Mouse (Mus musculus) limb, embryonic 12.5 days (tissue): ENCODE data around the gene Cd160. TPM values are rescaled to one million over a fixed set of nuclear protein-coding genes. Genes with fewer than 3 reads are reported as not detected.

Experiments
- ATAC-seq: fragments of 200-750 bp; cut with Nextera tagmentation; 2 replicates; pipeline ENCODE4 v1.8.0; 2017; ENCODE audit warnings: low read depth, moderate TSS enrichment; ENCODE audit not compliant: insufficient number of reproducible peaks, insufficient read depth, low FRiP score, low TSS enrichment
- H3K27ac ChIP-seq: fragments of 300-500 bp; sonication (generic); 2 replicates; pipeline ENCODE4 v1.5.1; 2016; ENCODE audit warnings: mild to moderate bottlenecking, moderate library complexity
- H3K27me3 ChIP-seq: fragments of 300-500 bp; sonication (generic); 2 replicates; pipeline ENCODE4 v1.6.1; 2016; ENCODE audit warnings: mild to moderate bottlenecking, moderate library complexity
- H3K36me3 ChIP-seq: fragments of 300-500 bp; sonication (generic); 2 replicates; pipeline ENCODE4 v1.6.1; 2016; ENCODE audit warnings: mild to moderate bottlenecking, moderate library complexity
- H3K4me1 ChIP-seq: fragments of 300-500 bp; sonication (generic); replicated peaks from 2 replicates; pipeline ENCODE4 v1.6.1; 2016
- H3K4me2 ChIP-seq: fragments of 300-500 bp; sonication (generic); 2 replicates; pipeline ENCODE4 v1.6.1; 2016; ENCODE audit warnings: mild to moderate bottlenecking, moderate library complexity
- H3K4me3 ChIP-seq: fragments of 300-500 bp; sonication (generic); replicated peaks from 2 replicates; pipeline ENCODE4 v1.5.1; 2016; ENCODE audit warnings: mild to moderate bottlenecking
- H3K9ac ChIP-seq: fragments of 300-500 bp; sonication (generic); replicated peaks from 2 replicates; pipeline ENCODE4 v1.6.1; 2016; ENCODE audit warnings: mild to moderate bottlenecking, moderate library complexity
- H3K9me3 ChIP-seq: fragments of 300-500 bp; sonication (generic); 2 replicates; pipeline ENCODE4 v1.6.1; 2016; ENCODE audit warnings: mild to moderate bottlenecking, moderate library complexity
- WGBS: fragments of 180-500 bp; shearing (Covaris S2); methylation state at CpG from one replicate; pipeline ENCODE4 v1.1.7; 2016; 5-methylcytosine and 5-hydroxymethylcytosine counted together
- polyA plus RNA-seq: library from polyadenylated mRNA; unstranded; fragments of >200 nt; fragmentation: Nextera tagmentation; extraction: Ambion mirVana; gene quantifications from 2 replicates; pipeline ENCODE4 v1.2.1, GENCODE M21; 2016

Gene Cd160
- polyA plus RNA-seq, 1 experiment from 2014 or later, result 0.14 TPM

DNA sequence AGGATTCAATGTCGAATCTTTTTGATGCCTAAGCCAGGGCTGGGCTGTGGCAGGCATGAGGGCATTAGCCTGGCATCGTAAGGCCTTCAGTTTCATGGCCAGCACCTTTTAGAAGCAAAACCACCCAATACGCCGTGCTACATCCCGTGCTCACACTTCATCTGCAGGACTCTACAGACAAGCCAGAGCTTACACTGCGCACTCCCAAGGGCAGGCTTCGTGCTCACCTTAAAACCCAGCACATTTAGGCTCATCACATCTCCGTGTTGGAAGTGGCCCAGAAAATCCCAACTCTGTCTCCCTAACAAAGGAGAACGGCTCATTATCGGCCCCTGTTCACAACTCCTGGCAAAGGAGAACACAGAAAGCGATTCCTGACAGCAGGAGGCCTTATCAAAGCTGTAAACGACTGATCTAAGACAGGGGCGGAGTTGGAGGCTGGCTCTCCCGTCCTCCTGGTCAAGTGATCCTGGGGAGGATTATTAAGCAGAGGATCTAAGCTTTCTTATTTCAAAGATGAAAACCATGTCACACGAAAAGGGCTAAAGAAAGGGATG, 765 bp downstream of the Cd160 start:
- H3K4me1 ChIP-seq, result 0 out of 2 replicates have a peak, but pooled peaks cover 9% of the 10 kb centered on the region
- H3K27me3 ChIP-seq, result no peaks in the 10 kb centered on the region; the same call in 1 of the 2 replicates
- WGBS, result 31% methylated on average over 15 of the region's 15 CpGs
- no peaks in the 10 kb centered on the region for H3K36me3 ChIP-seq
- no peak overlapping the region for H3K27ac ChIP-seq
- ATAC-seq, result no peak
- no peak overlapping the region for H3K4me3 ChIP-seq
- H3K4me2 ChIP-seq, result no peak overlapping the region
- no peak overlapping the region for H3K9ac ChIP-seq
- no peaks in the 10 kb centered on the region for H3K9me3 ChIP-seq

DNA sequence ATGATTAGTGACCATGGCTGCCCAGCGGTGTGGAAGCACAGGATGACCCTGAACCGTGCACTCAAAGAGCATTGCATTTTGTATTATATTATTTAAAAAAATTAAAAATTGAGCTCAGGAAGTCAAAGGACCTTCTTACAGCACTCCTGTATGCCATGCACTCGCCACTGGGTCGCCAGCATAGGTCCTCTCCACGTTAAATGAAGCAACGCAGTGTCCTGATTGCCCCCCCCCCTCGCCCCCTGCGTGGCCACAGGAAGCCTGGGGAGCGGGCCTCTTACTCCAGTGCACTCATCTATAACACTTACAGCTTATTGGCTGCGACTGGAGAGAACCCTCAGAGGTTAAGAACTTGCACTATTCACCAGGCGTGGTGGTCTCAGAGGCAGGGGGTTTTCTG, 3.9 kb downstream of the Cd160 start:
- H3K4me3 ChIP-seq, result no peak overlapping the region
- no peak for ATAC-seq
- H3K27me3 ChIP-seq, result no peaks in the 10 kb centered on the region; the same call in 1 of the 2 replicates
- 0 out of 2 replicates have a peak, but pooled peaks cover 9% of the 10 kb centered on the region for H3K4me1 ChIP-seq
- H3K4me2 ChIP-seq, result no peak overlapping the region
- H3K27ac ChIP-seq, result no peak overlapping the region
- H3K9ac ChIP-seq, result no peak overlapping the region
- no peaks in the 10 kb centered on the region for H3K9me3 ChIP-seq
- no peaks in the 10 kb centered on the region for H3K36me3 ChIP-seq
- 54% methylated on average over 11 of the region's 11 CpGs for WGBS

DNA sequence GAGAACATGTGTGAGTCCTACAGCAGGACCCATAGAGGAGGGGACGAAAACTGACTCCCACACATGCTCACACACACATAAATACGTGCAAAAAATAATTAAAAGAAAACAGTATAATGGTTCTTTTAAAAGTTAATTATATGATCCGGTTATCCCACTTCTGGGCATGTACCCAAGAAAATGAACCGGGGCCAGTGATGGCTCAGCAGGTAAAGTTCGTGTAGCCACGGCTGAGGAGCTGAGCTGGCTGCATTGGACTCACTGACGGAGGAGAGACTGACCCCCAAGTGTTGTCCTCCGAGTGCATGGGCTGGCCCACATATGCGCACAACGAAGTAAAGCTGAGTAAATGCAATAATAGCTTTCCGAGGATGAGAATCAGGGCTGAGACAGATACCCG, 4.5 kb downstream of the Cd160 start:
- H3K4me3 ChIP-seq, result no peak overlapping the region
- no peak overlapping the region for H3K27ac ChIP-seq
- no peak overlapping the region for H3K4me2 ChIP-seq
- H3K4me1 ChIP-seq, result 0 out of 2 replicates have a peak, but pooled peaks cover 9% of the 10 kb centered on the region
- no peak for ATAC-seq
- H3K27me3 ChIP-seq, result no peaks in the 10 kb centered on the region; the same call in 1 of the 2 replicates
- 80% methylated on average over 12 of the region's 12 CpGs for WGBS
- H3K36me3 ChIP-seq, result no peaks in the 10 kb centered on the region
- H3K9me3 ChIP-seq, result no peaks in the 10 kb centered on the region
- no peak overlapping the region for H3K9ac ChIP-seq

DNA sequence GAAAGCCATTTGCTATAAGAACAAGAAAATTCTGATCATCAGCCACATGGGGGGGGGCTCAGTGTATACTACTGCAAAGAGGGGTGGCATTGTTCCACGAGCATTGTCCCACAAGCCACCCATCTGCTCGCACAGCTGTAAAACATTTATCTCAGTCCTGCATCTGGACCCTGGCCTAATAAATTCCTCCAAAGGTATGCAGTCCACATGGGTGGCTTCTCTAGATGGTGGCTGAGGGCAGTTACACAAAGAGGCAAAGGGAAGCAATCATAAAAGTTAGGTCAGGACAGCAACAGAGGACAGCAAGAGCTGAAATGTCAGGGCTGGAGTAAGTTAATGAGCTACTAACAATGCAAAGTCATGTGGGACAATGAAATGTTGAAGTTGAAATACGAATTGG, 5.5 kb downstream of the Cd160 start:
- Histone ChIP-seq H3K4me1 (0 out of 2 replicates have a peak, but pooled peaks cover 9% of the 10 kb centered on the region), H3K9me3 (no peaks in the 10 kb centered on the region), H3K27ac (no peak overlapping the region), H3K4me2 (no peak overlapping the region), H3K36me3 (no peaks in the 10 kb centered on the region), H3K4me3 (no peak overlapping the region), H3K9ac (no peak overlapping the region), H3K27me3 (no peaks in the 10 kb centered on the region)
- no peak for ATAC-seq
- WGBS, result 30% methylated on average over 3 of the region's 3 CpGs

DNA sequence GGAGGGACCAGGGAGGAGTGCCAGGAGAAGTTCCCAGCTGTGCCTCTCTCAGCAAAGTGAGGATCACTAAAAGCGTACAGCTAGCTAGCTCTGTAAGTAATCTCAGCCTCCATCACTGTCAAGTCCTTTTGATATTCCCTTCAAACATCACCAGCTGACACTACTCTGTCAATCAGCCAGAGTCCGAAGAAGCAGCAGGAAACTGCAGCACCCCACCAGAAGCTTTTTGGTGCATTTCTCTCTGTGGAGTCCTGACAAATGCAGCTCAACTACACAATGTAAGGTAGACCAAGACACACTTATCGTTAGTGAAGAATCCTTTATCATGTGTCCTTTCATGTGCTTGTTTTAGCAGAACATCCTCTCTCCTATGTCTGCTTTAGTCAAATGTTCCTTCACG, 7.6 kb downstream of the Cd160 start:
- H3K9ac ChIP-seq, result no peak overlapping the region
- 0 out of 2 replicates have a peak, but pooled peaks cover 9% of the 10 kb centered on the region for H3K4me1 ChIP-seq
- no peak overlapping the region for H3K4me3 ChIP-seq
- no peaks in the 10 kb centered on the region for H3K27me3 ChIP-seq
- H3K36me3 ChIP-seq, result no peaks in the 10 kb centered on the region
- WGBS, result 92% methylated on average over 4 of the region's 4 CpGs
- H3K27ac ChIP-seq, result no peak overlapping the region
- no peak overlapping the region for H3K4me2 ChIP-seq
- ATAC-seq, result no peak
- H3K9me3 ChIP-seq, result peaks cover 4% of the 10 kb centered on the region; the same call in 1 of the 2 replicates

DNA sequence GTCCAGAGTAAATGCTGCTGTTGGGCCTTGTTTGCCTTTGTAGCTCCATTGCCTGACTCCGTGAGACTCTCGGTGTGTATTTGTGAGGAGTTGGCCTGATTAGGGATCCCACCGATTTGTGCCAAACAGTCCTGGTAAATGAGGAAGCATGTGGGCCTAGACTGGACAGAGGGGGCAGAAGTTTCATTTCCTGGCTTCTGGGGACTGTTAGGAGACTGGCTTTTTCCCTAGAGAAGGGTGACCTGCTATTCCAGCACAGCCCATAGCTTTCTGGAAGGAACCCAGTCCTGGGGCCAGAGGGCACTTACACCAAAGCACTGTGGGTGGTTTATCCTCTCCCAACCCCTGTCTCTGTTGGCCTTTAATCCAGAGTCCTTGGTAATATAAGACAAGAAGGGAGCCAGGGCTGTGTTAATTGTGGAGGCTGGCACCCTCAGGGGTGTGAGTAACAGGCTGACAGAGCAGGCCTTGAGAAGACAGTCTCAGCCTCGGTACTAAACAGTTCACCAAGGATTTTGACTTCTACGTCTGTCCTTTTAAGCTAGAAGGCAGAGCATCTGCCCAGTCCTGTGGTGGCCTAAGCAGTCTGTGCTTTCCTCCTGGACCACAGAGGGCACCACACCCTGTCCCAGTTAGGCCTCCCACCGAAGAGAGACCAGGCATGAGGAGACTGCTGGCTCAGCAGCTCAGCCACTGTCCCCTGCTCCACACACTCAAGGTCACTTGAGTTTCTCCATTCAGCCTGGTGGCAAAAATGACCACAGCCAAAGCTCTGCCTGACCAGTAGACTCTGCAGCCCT, 8.8 kb downstream of the Cd160 start:
- 70% methylated on average over 6 of the region's 6 CpGs for WGBS
- Histone ChIP-seq H3K27me3 (0 out of 2 replicates have a peak, but pooled peaks cover 4% of the 10 kb centered on the region), H3K4me2 (no peak overlapping the region), H3K36me3 (no peaks in the 10 kb centered on the region), H3K9ac (no peak overlapping the region), H3K27ac (no peak overlapping the region), H3K9me3 (peaks cover 4% of the 10 kb centered on the region; the same call in 1 of the 2 replicates), H3K4me3 (no peak overlapping the region), H3K4me1 (0 out of 2 replicates have a peak, but pooled peaks cover 7% of the 10 kb centered on the region)
- ATAC-seq, result no peak

DNA sequence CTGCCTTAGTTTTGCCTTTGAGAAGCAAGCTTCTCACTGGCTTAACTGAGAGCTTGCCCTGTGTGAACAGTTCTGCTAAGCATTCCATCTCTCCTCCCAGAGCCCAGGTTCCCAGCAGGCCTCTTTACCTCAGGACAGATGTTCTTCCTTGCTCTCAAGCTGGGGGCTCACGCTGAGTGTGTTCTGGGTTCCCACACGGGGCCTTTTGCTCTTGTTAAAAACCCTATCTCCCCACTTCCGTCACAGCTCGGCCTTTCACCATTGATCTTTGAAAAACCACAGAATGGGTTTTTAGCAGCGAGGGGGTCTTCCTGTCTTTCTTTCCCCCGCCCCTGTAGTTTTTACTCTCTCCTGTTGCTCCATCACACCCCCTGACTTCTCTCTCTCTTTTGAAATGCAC, 14.8 kb downstream of the Cd160 start:
- Histone ChIP-seq H3K4me2 (no peak overlapping the region), H3K9me3 (peaks cover 4% of the 10 kb centered on the region; the same call in 1 of the 2 replicates), H3K36me3 (no peaks in the 10 kb centered on the region), H3K27ac (no peak overlapping the region), H3K4me1 (peaks cover 24% of the 10 kb centered on the region), H3K9ac (no peak overlapping the region), H3K27me3 (peaks cover 21% of the 10 kb centered on the region; the same call in 1 of the 2 replicates), H3K4me3 (no peak overlapping the region)
- ATAC-seq, result no peak
- 37% methylated on average over 6 of the region's 6 CpGs for WGBS

DNA sequence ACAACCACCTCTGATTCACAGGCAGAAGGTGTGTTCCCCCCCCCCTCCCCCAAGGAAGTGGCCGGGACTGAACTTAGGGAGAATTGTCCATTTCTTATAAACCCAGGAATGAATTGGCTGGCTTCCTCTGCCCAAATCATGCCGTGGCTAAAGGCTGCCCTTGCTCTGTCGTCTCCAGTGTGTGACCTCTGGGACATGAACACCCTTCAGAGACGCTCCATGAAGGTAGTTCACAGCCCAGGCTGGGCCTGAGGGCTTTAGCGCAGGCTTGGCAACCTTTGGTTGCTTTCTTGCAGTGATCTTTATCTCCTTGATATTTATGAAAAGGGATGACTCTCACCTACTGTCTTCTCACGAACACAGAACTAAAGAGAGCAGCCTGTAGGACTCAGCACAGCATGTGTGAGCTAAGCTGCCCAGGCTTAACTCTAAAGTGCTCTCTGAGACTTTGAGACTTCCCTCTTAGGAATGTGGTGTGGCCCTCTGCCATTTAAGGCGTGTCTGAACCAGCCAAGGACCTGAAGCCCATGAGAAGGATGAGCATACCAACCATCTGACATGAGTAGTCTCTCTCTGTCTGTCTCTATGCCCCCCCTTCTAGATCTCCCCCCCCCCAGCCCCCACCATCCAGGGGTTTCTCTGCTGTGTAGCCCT, 15.4 kb downstream of the Cd160 start:
- 0 out of 2 replicates have a peak, but pooled peaks have one; percentile 16 for ATAC-seq
- no peaks in the 10 kb centered on the region for H3K36me3 ChIP-seq
- no peak overlapping the region for H3K9ac ChIP-seq
- peaks cover 26% of the 10 kb centered on the region for H3K4me1 ChIP-seq
- 48% methylated on average over 7 of the region's 7 CpGs for WGBS
- no peak overlapping the region for H3K4me3 ChIP-seq
- no peak overlapping the region for H3K27ac ChIP-seq
- peaks cover 4% of the 10 kb centered on the region; the same call in 1 of the 2 replicates for H3K9me3 ChIP-seq
- peaks cover 21% of the 10 kb centered on the region; the same call in 1 of the 2 replicates for H3K27me3 ChIP-seq
- H3K4me2 ChIP-seq, result peak overlapping the region; percentile 39; the same call in 1 of the 2 replicates

DNA sequence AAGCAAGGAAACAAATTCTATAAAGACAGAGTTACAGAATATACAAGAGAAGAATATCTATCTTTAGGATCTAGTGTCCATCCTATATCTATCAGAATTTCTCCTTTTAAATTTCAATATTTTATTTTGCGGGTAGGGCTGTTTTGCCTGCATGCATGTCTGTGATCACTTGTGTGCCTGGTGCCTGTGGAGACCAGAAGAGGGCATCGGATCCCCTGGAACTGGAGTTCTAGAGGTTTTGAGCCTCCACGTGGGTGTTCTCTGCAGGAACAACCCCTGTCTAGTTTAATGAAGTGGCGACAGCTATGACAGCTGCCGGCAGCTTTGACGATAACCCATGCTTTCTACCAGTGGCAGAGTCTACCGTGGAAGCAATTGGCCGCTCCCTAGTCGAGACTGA, 16.0 kb downstream of the Cd160 start:
- Histone ChIP-seq H3K27me3 (peaks cover 21% of the 10 kb centered on the region; the same call in 1 of the 2 replicates), H3K4me1 (peaks cover 28% of the 10 kb centered on the region), H3K9ac (no peak overlapping the region), H3K36me3 (no peaks in the 10 kb centered on the region), H3K4me2 (peak overlapping the region; percentile 39), H3K4me3 (no peak overlapping the region), H3K9me3 (peaks cover 4% of the 10 kb centered on the region; the same call in 1 of the 2 replicates), H3K27ac (no peak overlapping the region)
- ATAC-seq, result no peak
- WGBS, result 11% methylated on average over 9 of the region's 9 CpGs

DNA sequence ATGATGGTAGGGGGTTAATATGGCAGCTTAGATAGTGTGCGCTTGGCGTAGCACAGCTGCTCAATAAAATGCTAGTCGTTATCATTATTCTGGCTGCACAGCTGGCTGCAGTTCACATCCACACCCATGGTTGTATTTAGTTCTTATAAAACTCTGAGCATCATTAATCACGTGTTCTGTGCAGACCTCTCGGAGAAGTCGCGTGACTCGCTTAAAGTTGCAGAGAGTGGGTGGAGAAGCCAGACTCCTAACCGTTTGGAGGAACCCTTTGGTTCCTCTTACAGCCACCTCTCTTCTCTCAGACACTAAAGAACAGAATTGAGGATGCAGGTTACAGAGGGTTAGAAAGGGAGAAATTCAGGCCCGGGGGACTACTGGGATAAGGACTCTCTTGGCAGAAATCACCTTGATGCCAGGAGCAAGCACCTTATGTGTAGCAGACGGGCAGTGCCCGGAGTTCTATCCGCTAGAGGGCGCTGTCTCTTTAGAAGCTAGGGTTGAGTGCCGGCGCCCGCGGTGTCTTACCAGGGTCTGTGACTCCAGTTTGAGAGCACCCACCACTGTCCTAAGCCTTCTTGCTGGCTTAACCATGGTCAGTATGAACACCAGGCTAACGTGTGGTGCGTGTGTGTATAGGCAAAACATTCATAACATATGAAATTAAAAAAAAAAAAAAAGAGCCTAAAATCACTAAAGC, 16.6 kb downstream of the Cd160 start:
- peaks cover 2% of the 10 kb centered on the region; the same call in 1 of the 2 replicates for H3K9me3 ChIP-seq
- H3K4me1 ChIP-seq, result peaks cover 28% of the 10 kb centered on the region
- H3K9ac ChIP-seq, result no peak overlapping the region
- 36% methylated on average over 20 of the region's 20 CpGs for WGBS
- H3K36me3 ChIP-seq, result no peaks in the 10 kb centered on the region
- no peak for ATAC-seq
- H3K4me2 ChIP-seq, result peak overlapping the region; percentile 38
- H3K27me3 ChIP-seq, result peaks cover 21% of the 10 kb centered on the region; the same call in 1 of the 2 replicates
- no peak overlapping the region for H3K4me3 ChIP-seq
- no peak overlapping the region for H3K27ac ChIP-seq
